Mouse (Mus musculus) megakaryocyte-erythroid progenitor cell, adult 5 weeks (primary cell): ENCODE measurements around the gene Gm3404. TPM values are rescaled to one million over a fixed set of nuclear protein-coding genes. Genes with fewer than 3 reads are reported as not detected.

Experiments
- polyA plus RNA-seq: library from polyadenylated mRNA; stranded (reverse); fragments of >175 nt; gene quantifications from 2 replicates; pipeline ENCODE4 v1.2.3, GENCODE M21; 2012

Gene Gm3404
- not detected in 2 replicates for polyA plus RNA-seq

GRCm38 (mm10) chr5:146525501-146525900 is at the start of gene Gm3404:
Gene Gm3404 (plus strand): TSS chr5:146525801.

GRCm38 (mm10) chr5:146481665-146482064 is 43.9 kb upstream of the Gm3404 start, which contains the start of gene Gm6408:
Gene Gm6408 (plus strand): TSS chr5:146481965.

GRCm38 (mm10) chr5:146491063-146491462 is 34.5 kb upstream of the Gm3404 start, which contains the start of gene Gm6370:
Gene Gm6370 (plus strand): TSS chr5:146491363.

GRCm38 (mm10) chr5:146502099-146502498 is 23.5 kb upstream of the Gm3404 start, which contains the start of gene 4930449I24Rik:
Gene 4930449I24Rik (plus strand): TSS chr5:146502399.

GRCm38 (mm10) chr5:146513823-146514222 is 11.8 kb upstream of the Gm3404 start, which contains the start of gene Gm3402:
Gene Gm3402 (plus strand): TSS chr5:146514123.

GRCm38 (mm10) chr5:146537347-146537746 is 11.7 kb downstream of the Gm3404 start, which contains the start of gene Gm3409:
Gene Gm3409 (plus strand): TSS chr5:146537647.

GRCm38 (mm10) chr5:146555836-146556235 is 30.2 kb downstream of the Gm3404 start, which contains the start of gene Gm3415:
Gene Gm3415 (plus strand): TSS chr5:146556136.

Other genes with a start within 250 kb of the Gm3404 start
- gene Wasf3, start 140.8 kb upstream of the Gm3404 start, polyA plus RNA-seq = 0.01 and 0.02 TPM in 2 replicates
- gene Gm6408, start 43.8 kb upstream of the Gm3404 start, polyA plus RNA-seq = not detected in 2 replicates
- not detected in 2 replicates for gene Gm6370, start 34.4 kb upstream of the Gm3404 start, polyA plus RNA-seq
- not detected in 2 replicates for gene 4930449I24Rik, start 23.4 kb upstream of the Gm3404 start, polyA plus RNA-seq
- gene Gm3402, start 11.7 kb upstream of the Gm3404 start, polyA plus RNA-seq = not detected in 2 replicates
- not detected in 2 replicates for gene Gm3409, start 11.8 kb downstream of the Gm3404 start, polyA plus RNA-seq
- not detected in 2 replicates for gene Gm3415, start 30.3 kb downstream of the Gm3404 start, polyA plus RNA-seq
- not detected in 2 replicates for gene Gpr12, start 59.4 kb downstream of the Gm3404 start, polyA plus RNA-seq